Mouse (Mus musculus) thymus, adult 2 months (tissue): ENCODE results near the gene Depp1. TPM values are rescaled to one million over a fixed set of nuclear protein-coding genes. Genes with fewer than 3 reads are reported as not detected.
A peak's percentile ranks its signal among the peaks of the same experiment; 100 is the strongest.

Experiments used
- DNase-seq: peaks from one replicate; pipeline ENCODE4 v3.0.0; 2021
- H3K27ac ChIP-seq: fragments of 200-500 bp; 2 replicates; pipeline ENCODE4 v1.5.1; 2012; ENCODE audit warnings: low read length, control low read depth; ENCODE audit not compliant: control insufficient read depth, insufficient read depth
- H3K27me3 ChIP-seq: fragments of 200-500 bp; 2 replicates; pipeline ENCODE4 v1.6.1; 2012; ENCODE audit warnings: mild to moderate bottlenecking, low read length, moderate library complexity, mixed read lengths; ENCODE audit not compliant: control insufficient read depth, insufficient read depth
- H3K36me3 ChIP-seq: fragments of 200-500 bp; 2 replicates; pipeline ENCODE4 v1.6.1; 2012; ENCODE audit warnings: mild to moderate bottlenecking, low read length, moderate library complexity; ENCODE audit not compliant: control insufficient read depth, insufficient read depth
- H3K4me1 ChIP-seq: fragments of 200-500 bp; replicated peaks from 2 replicates; pipeline ENCODE4 v1.6.1; 2012; ENCODE audit warnings: low read length; ENCODE audit not compliant: control insufficient read depth, insufficient read depth
- H3K4me3 ChIP-seq: fragments of 200-500 bp; 2 replicates; pipeline ENCODE4 v1.5.1; 2012; ENCODE audit warnings: mild to moderate bottlenecking, low read length, control low read depth, moderate library complexity; ENCODE audit not compliant: control insufficient read depth, insufficient read depth
- CTCF ChIP-seq: fragments of 200-500 bp; IDR thresholded peaks from 2 replicates; pipeline ENCODE4 v1.5.1; 2012; ENCODE audit warnings: mild to moderate bottlenecking, control low read depth, low read length, moderate library complexity, borderline replicate concordance; ENCODE audit not compliant: control insufficient read depth, poor library complexity, insufficient read depth; ENCODE audit errors: extremely low read depth
- POLR2A ChIP-seq: fragments of 200-500 bp; IDR thresholded peaks from 2 replicates; pipeline ENCODE4 v1.6.1; 2012; ENCODE audit warnings: mild to moderate bottlenecking, low read length, control low read depth, moderate library complexity; ENCODE audit not compliant: control insufficient read depth, poor library complexity, insufficient read depth; ENCODE audit errors: extremely low read depth
- WGBS: fragments of 180-500 bp; shearing (Covaris S2); methylation state at CpG from one replicate; pipeline ENCODE4 v1.1.7; 2018; 5-methylcytosine and 5-hydroxymethylcytosine counted together
- polyA plus RNA-seq: library from polyadenylated mRNA; depleted of rRNA; stranded (reverse); fragments of >200 nt; gene quantifications from 2 replicates; pipeline ENCODE4 v1.2.3, GENCODE M21; 2012

The Depp1 gene
- polyA plus RNA-seq, 1 experiment = 6.5 TPM

- H3K27me3 ChIP-seq = no peaks in the 10 kb centered on the region
- no peak overlapping the region for H3K4me3 ChIP-seq
- WGBS = 90% methylated on average over 6 of the region's 6 CpGs
- DNase-seq = no peak
- H3K4me1 ChIP-seq = peaks cover 20% of the 10 kb centered on the region
- TF ChIP-seq CTCF = no peak
- TF ChIP-seq POLR2A = no peak
- H3K27ac ChIP-seq = no peak overlapping the region
- H3K36me3 ChIP-seq = no peaks in the 10 kb centered on the region
Observed at GRCm38 (mm10) chr6:116670144-116670543, 19.7 kb downstream of the Depp1 start.

- H3K36me3 ChIP-seq = no peaks in the 10 kb centered on the region
- no peak for TF ChIP-seq POLR2A
- TF ChIP-seq CTCF = no peak
- H3K27me3 ChIP-seq = no peaks in the 10 kb centered on the region
- H3K27ac ChIP-seq = no peak overlapping the region
- WGBS = 89% methylated on average over 5 of the region's 5 CpGs
- H3K4me3 ChIP-seq = no peak overlapping the region
- H3K4me1 ChIP-seq = peaks cover 20% of the 10 kb centered on the region
- no peak for DNase-seq
Observed at GRCm38 (mm10) chr6:116671031-116671430, 20.6 kb downstream of the Depp1 start.

- Histone ChIP-seq H3K27me3 (no peaks in the 10 kb centered on the region), H3K36me3 (no peaks in the 10 kb centered on the region), H3K4me1 (peaks cover 20% of the 10 kb centered on the region), H3K4me3 (no peak overlapping the region), H3K27ac (no peak overlapping the region)
- TF ChIP-seq CTCF = no peak
- no peak for TF ChIP-seq POLR2A
- no peak for DNase-seq
- 94% methylated on average over 4 of the region's 4 CpGs for WGBS
Observed at GRCm38 (mm10) chr6:116671768-116672167, 21.4 kb downstream of the Depp1 start.

GRCm38 (mm10) chr6:116672349-116672748 lies 21.9 kb downstream of the Depp1 start:
- H3K27ac ChIP-seq = no peak overlapping the region
- H3K36me3 ChIP-seq = no peaks in the 10 kb centered on the region
- peaks cover 20% of the 10 kb centered on the region for H3K4me1 ChIP-seq
- TF ChIP-seq CTCF (no peak), POLR2A (no peak)
- WGBS = 79% methylated on average over 5 of the region's 5 CpGs
- no peaks in the 10 kb centered on the region for H3K27me3 ChIP-seq
- no peak overlapping the region for H3K4me3 ChIP-seq
- DNase-seq = no peak

- DNase-seq = peak; percentile 81
- no peaks in the 10 kb centered on the region for H3K36me3 ChIP-seq
- 1% methylated on average over 44 of the region's 44 CpGs for WGBS
- peaks cover 20% of the 10 kb centered on the region for H3K4me1 ChIP-seq
- peak within 1 kb of the TSS; percentile 29; the same call in 1 of the 2 replicates for H3K27ac ChIP-seq
- no peak for TF ChIP-seq CTCF
- TF ChIP-seq POLR2A = 0 out of 2 replicates have a peak, but pooled peaks have one; percentile 13
- peak within 1 kb of the TSS; percentile 56 for H3K4me3 ChIP-seq
- H3K27me3 ChIP-seq = no peaks in the 10 kb centered on the region
Observed at GRCm38 (mm10) chr6:116673471-116674282, 23.3 kb downstream of the Depp1 start, which contains the start of gene Rassf4. TSS of gene Rassf4 (minus strand) at chr6:116673952.

- 18% methylated on average over 16 of the region's 16 CpGs for WGBS
- Histone ChIP-seq H3K4me1 (peaks cover 20% of the 10 kb centered on the region), H3K4me3 (peak overlapping the region; percentile 56), H3K27me3 (no peaks in the 10 kb centered on the region), H3K36me3 (no peaks in the 10 kb centered on the region), H3K27ac (peak overlapping the region; percentile 29; the same call in 1 of the 2 replicates)
- no peak for DNase-seq
- TF ChIP-seq POLR2A (no peak), CTCF (no peak)
Observed at GRCm38 (mm10) chr6:116674283-116674886, 24.0 kb downstream of the Depp1 start.
